ENCODE assay signal across 24 mouse cellular contexts in the genomic region with DNA sequence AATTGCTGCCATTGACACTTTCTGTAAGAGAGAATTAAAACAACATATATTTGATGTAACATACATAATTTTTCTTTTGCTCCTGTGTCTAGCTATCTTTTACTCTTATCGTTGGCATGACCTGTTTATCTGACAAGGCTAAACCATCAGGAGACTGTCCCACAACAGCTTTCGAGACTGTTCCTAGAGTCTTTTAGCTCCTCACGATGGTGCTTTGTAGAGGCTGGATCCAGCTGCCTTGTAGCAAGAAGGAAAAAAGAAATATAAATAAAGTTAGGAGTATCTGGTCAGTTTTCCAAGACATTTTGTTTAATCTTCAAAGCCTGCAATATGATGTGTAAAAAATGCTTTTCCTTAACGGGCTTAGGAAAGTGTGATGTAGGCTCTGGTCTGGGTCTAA.
"Had no signal": no experiment of that assay in that cellular context is flagged by ENCODE, and none has a peak within 500 bp of the region (broad histone marks: within the 10 kb centered on the region; RNA-seq: fewer than 3 reads in every experiment).

No protein-coding gene starts in this region.

- H3K27me3 ChIP-seq: hindbrain, embryonic 12.5 days; limb, embryonic 12.5 days had no signal

- H3K4me3 ChIP-seq: gastrocnemius, adult 2 months; hindbrain, embryonic 10.5 days; hindbrain, embryonic 12.5 days; layer of hippocampus, adult 2 months; left cerebral cortex, adult 2 months; limb, embryonic 10.5 days; limb, embryonic 12.5 days had no signal

- H3K4me2 ChIP-seq: heart, embryonic 11.5 days; hindbrain, embryonic 12.5 days; hindbrain, embryonic 14.5 days; limb, embryonic 12.5 days; liver, embryonic 11.5 days had no signal

- H3K27ac ChIP-seq: gastrocnemius, adult 2 months; hindbrain, embryonic 10.5 days; hindbrain, embryonic 12.5 days; hindbrain, embryonic 14.5 days; layer of hippocampus, adult 2 months; left cerebral cortex, adult 2 months; limb, embryonic 10.5 days; limb, embryonic 12.5 days had no signal

- H3K36me3 ChIP-seq: hindbrain, embryonic 10.5 days; hindbrain, embryonic 12.5 days; limb, embryonic 10.5 days; limb, embryonic 12.5 days had no signal

- H3K4me1 ChIP-seq: hindbrain, embryonic 10.5 days; hindbrain, embryonic 12.5 days; limb, embryonic 10.5 days; limb, embryonic 12.5 days had no signal

- DNase-seq: gastrocnemius, adult 2 months; gastrocnemius, postnatal 10 days; gastrocnemius, postnatal 25 days; heart, adult 18-20 months; heart, postnatal 4 days; kidney, adult 18-20 months; kidney, adult 8-10 months; kidney, postnatal 10 days; kidney, postnatal 25 days; kidney, postnatal 4 days; liver had no signal

- ATAC-seq: forebrain, embryonic 16.5 days; hindbrain, embryonic 16.5 days; inflammation-experienced regulatory T-cells, adult 6 months; intestine, postnatal 0 days had no signal

- H3K9me3 ChIP-seq: hindbrain, embryonic 10.5 days; hindbrain, embryonic 12.5 days; limb, embryonic 10.5 days; limb, embryonic 12.5 days had no signal

- H3K9ac ChIP-seq: hindbrain, embryonic 12.5 days; hindbrain, embryonic 14.5 days; limb, embryonic 12.5 days had no signal
